Mouse (Mus musculus) urinary bladder, adult 18-20 months (tissue): ENCODE data around the gene Ap1s1.

Source experiments
- DNase-seq, 2 experiments: peaks; one replicate each; pipeline ENCODE4 v3.0.0; 2022; ENCODE audit warnings: low spot score in 2 of 2, mixed read lengths in 2 of 2

Gene Ap1s1

DNA sequence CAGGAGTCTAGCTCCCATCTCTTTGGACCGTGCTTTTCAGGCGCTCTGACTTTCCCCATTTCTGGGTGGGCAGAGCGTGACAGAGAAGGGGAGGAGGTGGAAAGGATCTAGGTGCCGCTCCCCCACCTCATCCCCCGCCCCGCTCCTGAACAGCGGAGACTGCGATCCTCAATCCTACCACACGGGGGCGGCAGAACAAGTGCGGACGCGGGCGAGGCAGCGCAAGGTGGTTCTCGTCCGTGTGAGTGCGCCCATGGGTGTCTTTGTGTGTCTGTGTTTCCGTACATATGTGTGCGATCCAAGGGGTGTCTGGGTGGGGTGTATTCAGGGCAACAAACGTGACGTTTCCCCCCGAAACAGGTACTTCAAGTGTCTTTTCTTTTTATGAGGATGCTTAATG is 20.8 kb downstream of the Ap1s1 start:
- peak in 1 of 2 experiments; percentile 75 for DNase-seq

DNA sequence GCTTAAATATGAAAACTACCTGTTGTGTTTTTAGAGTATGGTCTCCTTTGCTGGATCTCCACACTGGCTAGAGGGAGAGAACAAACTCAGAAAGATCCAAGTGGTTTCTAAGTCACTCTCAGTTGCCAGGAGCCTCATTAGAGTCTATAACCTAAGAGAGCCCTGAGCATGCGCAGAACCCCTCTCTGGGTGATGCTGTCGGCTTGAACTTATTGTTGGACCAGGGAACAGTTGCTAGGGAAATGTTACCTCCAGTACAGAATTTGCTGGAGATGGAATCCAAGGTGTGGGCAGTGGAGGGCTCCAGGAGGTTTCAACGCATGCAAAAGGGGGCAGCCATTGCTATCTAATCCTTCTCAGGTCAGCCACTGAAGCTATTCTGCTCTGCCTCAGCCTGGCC is 21.6 kb downstream of the Ap1s1 start:
- DNase-seq: no peak

- no peak for DNase-seq
Observed at GRCm38 (mm10) chr5:137015913-137016312, 30.0 kb downstream of the Ap1s1 start.

DNA sequence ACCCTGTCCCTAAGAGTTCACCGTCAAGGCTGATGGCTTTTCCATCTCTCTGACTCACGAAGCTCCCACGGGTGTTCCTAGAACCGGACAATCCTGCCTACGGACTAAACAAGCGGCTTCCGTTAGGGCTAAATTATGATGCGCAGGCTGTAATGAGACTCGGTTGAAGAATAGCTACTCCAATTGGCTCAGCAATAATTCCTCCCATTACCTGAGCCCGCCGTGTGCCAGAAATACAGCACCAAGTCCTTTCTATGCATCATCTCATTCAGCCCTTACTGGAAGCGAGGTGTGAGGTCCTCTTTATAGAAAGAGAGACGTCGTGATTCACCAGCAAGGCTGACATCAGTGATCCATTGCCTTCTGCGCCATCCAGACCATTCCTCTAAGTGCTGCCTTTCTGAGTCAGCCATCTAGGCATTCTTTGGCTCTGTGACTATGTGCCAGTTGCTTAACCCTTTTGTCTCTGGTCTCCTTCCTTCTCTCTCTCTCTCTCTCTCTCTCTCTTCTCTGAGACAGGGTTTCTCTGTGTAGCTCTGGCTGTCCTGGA is 33.5 kb downstream of the Ap1s1 start:
- DNase-seq: no peak

GRCm38 (mm10) chr5:137009988-137010387 is 35.9 kb downstream of the Ap1s1 start:
- DNase-seq: no peak

GRCm38 (mm10) chr5:137007276-137007675 is 38.7 kb downstream of the Ap1s1 start:
- no peak for DNase-seq

DNA sequence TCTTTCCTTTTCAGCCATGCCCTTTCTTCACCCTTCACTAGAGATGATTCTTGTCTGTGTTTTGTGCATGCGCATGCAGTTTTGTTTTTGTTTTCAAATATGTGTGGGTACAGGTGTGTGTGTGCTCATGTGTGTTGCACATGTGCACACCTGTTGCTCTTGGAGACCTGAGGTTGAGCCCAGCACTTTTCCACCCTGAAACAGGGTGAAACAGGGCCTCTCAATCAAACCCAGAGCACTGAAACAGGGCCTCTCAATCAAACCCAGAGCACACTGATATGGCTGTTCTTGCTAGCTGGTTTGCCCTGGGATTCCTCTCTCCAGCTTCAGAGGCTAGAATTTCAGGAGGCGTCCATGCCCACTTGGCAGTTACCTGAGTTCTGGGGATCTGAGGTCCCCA is 45.3 kb downstream of the Ap1s1 start:
- DNase-seq: no peak

DNA sequence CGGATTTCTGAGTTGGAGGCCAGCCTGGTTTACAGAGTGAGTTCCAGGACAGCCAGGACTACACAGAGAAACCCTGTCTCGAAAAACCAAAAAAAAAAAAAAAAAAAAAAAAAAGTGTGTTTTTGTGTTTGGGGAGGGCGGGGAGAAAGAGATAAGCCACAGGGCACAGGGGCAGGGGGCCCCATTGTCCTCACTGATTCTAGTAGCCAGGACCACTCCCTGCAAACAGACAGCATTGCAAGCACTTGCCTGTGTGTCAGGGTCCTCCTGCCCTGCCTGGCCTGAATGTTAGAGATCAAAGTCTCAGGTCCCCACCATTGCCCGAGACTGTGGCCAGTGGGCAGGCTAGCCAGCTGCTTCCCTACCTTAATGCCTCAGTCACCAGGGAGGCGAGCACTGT is 46.5 kb downstream of the Ap1s1 start:
- no peak for DNase-seq

DNA sequence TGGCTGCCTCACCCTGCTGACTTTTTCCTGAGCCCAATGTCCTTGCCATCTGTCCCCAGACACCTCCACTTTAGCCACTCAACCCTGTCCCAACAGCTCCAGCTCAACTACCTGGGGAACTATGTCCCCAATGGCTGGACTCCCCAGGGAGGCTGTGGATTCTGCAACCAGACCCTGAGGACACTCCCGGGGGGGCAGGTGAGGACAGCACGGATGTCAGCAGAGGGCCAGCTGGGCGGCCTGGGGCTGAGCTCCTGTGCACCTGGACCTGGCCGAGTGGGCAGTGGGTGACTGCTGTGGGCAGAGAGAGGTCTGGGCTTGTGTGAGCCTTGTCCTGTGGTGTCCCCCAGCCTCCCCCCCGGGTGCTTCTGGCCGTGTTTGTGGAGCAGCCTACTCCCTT is 56.1 kb downstream of the Ap1s1 start:
- DNase-seq: no peak

- DNase-seq: no peak
Observed at GRCm38 (mm10) chr5:136988420-136988819, 57.5 kb downstream of the Ap1s1 start.

- DNase-seq: no peak
Observed at GRCm38 (mm10) chr5:136987934-136988271, 58.0 kb downstream of the Ap1s1 start, which contains the start of gene Znhit1. TSS of gene Znhit1 (minus strand) at chr5:136988021.

GRCm38 (mm10) chr5:136987138-136987933 is 58.6 kb downstream of the Ap1s1 start:
- DNase-seq: peak; percentile 76 to 86

DNA sequence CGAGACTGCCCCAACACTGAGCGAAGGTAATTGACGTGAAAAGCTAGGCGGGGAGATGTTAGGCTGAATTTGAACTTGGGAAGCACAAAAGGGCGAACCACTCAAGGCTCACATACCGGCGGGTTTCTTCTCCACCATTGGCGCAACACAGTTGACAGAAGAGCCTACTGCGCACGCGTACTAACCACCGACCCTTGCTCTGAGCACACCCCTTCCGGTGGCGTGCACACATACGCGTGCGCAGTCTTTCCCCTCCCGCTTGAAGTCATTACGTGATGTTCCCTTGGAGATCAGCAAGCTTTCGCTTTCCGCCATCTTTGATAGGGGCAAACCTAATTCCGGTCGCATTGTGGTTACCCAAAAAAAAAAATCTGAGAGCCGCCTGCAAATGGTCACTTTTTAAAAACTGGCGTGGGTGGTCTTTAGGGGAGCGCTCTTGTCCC is 59.2 kb downstream of the Ap1s1 start, which contains the start of gene Plod3:
TSS of gene Plod3 (plus strand) at position 325 of the 443 bp plus-strand sequence.
- DNase-seq: peak in 1 of 2 experiments; percentile 92
